Mouse (Mus musculus): ENCODE measurements around the gene Chst13. TPM values are rescaled to one million over a fixed set of nuclear protein-coding genes. Genes with fewer than 3 reads are reported as not detected.

Gene Chst13
- total RNA-seq, 1 experiment, result 0.54 TPM

DNA sequence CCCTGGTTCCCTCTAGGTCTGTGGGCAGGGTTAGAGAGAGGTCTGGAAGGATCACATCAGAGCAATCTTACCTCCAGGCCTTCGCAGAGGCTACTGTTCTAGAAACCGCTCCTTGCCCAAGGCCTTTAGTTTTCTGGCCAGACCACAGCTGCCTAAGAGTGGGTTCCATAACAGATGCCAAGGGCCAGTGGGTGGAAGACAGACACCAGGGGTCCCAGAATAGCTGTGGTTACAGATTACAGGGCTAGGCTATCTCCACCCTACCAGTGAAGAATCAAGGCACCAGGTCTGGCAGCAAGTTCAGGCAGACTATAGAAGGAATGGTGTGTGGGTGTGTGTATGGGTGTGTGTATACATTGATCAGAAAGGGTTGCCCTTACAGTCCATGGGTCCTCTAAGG lies 6.0 kb downstream of the Chst13 start:
- in situ Hi-C loops (cut with MboI; ENCODE audit: low sequenced_read_pairs in 2 of 2, unreplicated experiment in 2 of 2), result no loop called here
- H3K4me3 ChIP-seq (ENCODE audit: insufficient read depth in 1 of 2, low read depth in 1 of 2, low read length in 2 of 2, poor library complexity in 1 of 2, severe bottlenecking in 1 of 2), result no peak overlapping the region
- H3K9me3 ChIP-seq (ENCODE audit: control insufficient read depth, insufficient read depth, low read depth, low read length), result peaks cover 2% of the 10 kb centered on the region; the same call in 1 of the 2 replicates
- H3K4me1 ChIP-seq (ENCODE audit: control insufficient read depth in 2 of 2, insufficient read depth in 2 of 2, low read length in 2 of 2, poor library complexity in 1 of 2), result no peaks in the 10 kb centered on the region
- no peaks in the 10 kb centered on the region for H3K36me3 ChIP-seq (ENCODE audit: control insufficient read depth, insufficient read depth, low read length, poor library complexity, severe bottlenecking)
- DNase-seq (ENCODE audit: low read depth, low spot score), result no peak
- no peak overlapping the region for H3K27ac ChIP-seq (ENCODE audit: insufficient read depth, low read depth, low read length, poor library complexity, severe bottlenecking)
- TF ChIP-seq ZC3H11A (IDR thresholded peaks at IDR 0.05; ENCODE audit: borderline replicate concordance, low read depth, low read length), result no peak
- H3K9ac ChIP-seq (ENCODE audit: insufficient read depth, low read depth, low read length, poor library complexity, severe bottlenecking), result no peak overlapping the region

DNA sequence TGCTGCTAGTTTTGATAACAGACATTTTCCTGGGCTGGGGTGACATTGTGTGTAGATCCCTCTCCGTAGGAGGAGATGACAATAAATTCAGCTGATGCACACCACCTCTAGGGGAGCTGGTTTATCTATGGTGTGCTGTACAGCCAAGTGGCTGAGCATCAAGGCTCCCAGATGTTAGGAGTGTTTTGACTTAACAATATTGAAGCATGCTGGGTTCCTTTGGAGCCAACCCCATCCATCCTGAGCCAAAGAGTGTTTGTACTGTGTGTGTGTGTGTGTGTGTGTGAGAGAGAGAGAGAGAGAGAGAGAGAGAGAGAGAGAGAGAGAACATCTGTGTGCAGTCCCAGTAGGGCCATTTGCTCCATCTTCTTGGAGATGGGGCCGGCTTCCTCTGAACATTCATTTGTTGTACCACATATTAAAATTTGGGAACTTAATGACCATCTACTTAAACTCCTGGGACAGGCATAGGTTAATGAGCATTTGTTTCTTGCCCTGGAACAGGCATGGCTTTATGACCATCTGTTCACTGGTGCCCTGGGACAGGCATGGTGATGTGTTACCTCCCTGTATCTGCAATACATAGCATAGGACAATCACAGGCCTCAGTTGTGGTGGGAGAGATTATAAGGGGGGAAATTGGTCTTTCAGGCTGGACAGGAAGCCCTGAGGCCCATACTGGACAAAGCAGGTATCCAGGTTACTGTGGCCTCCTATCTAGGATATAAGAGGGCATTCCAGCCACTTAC lies 7.3 kb downstream of the Chst13 start:
- Histone ChIP-seq H3K4me1 (ENCODE audit: control insufficient read depth in 2 of 2, insufficient read depth in 2 of 2, low read length in 2 of 2, poor library complexity in 1 of 2) (no peaks in the 10 kb centered on the region), H3K36me3 (ENCODE audit: control insufficient read depth, insufficient read depth, low read length, poor library complexity, severe bottlenecking) (no peaks in the 10 kb centered on the region), H3K27ac (ENCODE audit: insufficient read depth, low read depth, low read length, poor library complexity, severe bottlenecking) (no peak overlapping the region), H3K4me3 (ENCODE audit: insufficient read depth in 1 of 2, low read depth in 1 of 2, low read length in 2 of 2, poor library complexity in 1 of 2, severe bottlenecking in 1 of 2) (no peak overlapping the region), H3K9me3 (ENCODE audit: control insufficient read depth, insufficient read depth, low read depth, low read length) (peaks cover 2% of the 10 kb centered on the region; the same call in 1 of the 2 replicates), H3K9ac (ENCODE audit: insufficient read depth, low read depth, low read length, poor library complexity, severe bottlenecking) (no peak overlapping the region)
- DNase-seq (ENCODE audit: low read depth, low spot score), result no peak
- TF ChIP-seq HCFC1 (IDR thresholded peaks at IDR 0.05; ENCODE audit: borderline replicate concordance, insufficient read depth, low read length), result no peak
- TF ChIP-seq ZC3H11A (IDR thresholded peaks at IDR 0.05; ENCODE audit: borderline replicate concordance, low read depth, low read length), result no peak
- TF ChIP-seq CHD2 (IDR thresholded peaks at IDR 0.05; ENCODE audit: low read depth, low read length), result no peak
- TF ChIP-seq MAFK (IDR thresholded peaks at IDR 0.05; ENCODE audit: insufficient read depth, low read depth, low read length), result no peak
- in situ Hi-C loops (cut with MboI; ENCODE audit: low sequenced_read_pairs in 2 of 2, unreplicated experiment in 2 of 2), result no loop called here

DNA sequence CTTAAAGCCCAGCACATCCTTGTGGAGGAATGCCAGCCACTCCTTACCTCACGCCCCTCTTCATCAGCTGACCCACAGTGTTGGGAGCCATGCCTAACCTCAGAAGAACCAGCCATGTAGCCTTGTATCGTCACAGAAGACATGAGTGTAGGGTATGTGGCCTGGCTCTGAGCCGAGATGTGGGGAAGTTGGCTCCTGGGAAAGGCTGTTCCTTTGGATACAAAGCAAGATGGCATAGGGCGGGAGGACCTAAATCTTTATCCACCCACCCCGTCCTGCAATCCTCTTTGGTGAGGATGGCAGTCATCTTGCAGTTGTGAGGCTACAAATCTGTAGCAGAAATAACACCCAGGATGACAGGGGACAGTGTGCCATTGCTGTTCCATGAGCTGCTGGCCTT lies 9.0 kb downstream of the Chst13 start:
- no peaks in the 10 kb centered on the region for H3K4me1 ChIP-seq (ENCODE audit: control insufficient read depth in 2 of 2, insufficient read depth in 2 of 2, low read length in 2 of 2, poor library complexity in 1 of 2)

DNA sequence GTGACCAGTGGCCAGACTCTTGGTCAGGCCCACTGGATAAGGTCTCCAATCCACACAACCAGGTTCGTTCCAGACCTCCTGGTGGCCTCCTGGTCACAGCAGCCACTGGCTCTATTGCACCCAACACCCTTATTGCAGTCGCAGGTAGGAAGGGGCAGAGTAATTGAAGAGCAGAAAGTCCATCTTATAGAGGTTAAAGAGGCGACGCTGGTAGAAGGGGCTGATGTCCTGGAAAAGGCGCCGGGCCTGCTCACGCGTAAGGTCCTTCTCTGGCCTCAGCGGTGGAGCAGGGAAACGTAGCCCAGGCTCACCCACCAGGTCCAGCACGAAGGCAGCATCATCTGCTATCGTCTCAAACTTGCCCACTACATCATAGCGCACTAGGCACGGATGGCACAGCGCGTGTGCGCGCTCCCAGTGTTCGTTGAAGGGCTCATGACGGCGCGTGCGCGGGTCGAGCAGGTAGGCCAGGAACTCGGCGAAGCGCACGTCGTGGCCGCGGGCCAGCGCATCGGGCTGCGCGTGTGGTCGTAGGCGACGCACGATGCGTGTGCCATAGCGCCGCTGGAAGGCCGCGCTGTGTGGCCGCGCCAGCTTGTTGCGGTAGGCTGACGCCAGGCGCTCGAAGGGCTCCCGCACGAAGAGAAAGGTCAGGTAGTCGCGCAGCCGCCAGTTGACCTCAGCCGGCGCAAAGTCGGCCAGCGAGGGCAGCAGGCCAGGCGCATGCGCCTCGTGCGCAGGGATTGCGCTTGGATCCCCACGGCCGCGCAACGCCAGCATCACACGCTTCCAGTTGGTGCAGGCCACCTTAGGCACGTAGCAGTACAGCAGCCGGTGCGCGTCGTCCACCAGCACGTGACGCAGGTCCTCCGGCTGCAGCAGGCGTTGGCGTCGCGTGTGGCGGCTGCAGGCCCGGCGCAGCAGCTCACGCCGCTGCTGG lies 15.9 kb downstream of the Chst13 start:
- H3K9ac ChIP-seq (ENCODE audit: insufficient read depth, low read depth, low read length, poor library complexity, severe bottlenecking), result no peak overlapping the region
- TF ChIP-seq CHD2 (IDR thresholded peaks at IDR 0.05; ENCODE audit: low read depth, low read length) (no peak), MAFK (IDR thresholded peaks at IDR 0.05; ENCODE audit: insufficient read depth, low read depth, low read length) (no peak), ZC3H11A (IDR thresholded peaks at IDR 0.05; ENCODE audit: borderline replicate concordance, low read depth, low read length) (no peak), HCFC1 (IDR thresholded peaks at IDR 0.05; ENCODE audit: borderline replicate concordance, insufficient read depth, low read length) (no peak)
- no peak for DNase-seq (ENCODE audit: low read depth, low spot score)
- H3K36me3 ChIP-seq (ENCODE audit: control insufficient read depth, insufficient read depth, low read length, poor library complexity, severe bottlenecking), result no peaks in the 10 kb centered on the region
- no peak overlapping the region for H3K27ac ChIP-seq (ENCODE audit: insufficient read depth, low read depth, low read length, poor library complexity, severe bottlenecking)
- peaks cover 9% of the 10 kb centered on the region for H3K9me3 ChIP-seq (ENCODE audit: control insufficient read depth, insufficient read depth, low read depth, low read length)
- in situ Hi-C loops (cut with MboI; ENCODE audit: low sequenced_read_pairs in 2 of 2, unreplicated experiment in 2 of 2), result no loop called here
- no peaks in the 10 kb centered on the region for H3K4me1 ChIP-seq (ENCODE audit: control insufficient read depth in 2 of 2, insufficient read depth in 2 of 2, low read length in 2 of 2, poor library complexity in 1 of 2)
- peak overlapping the region; percentile 26 to 45; a peak in 2 of 4 replicates for H3K4me3 ChIP-seq (ENCODE audit: insufficient read depth in 1 of 2, low read depth in 1 of 2, low read length in 2 of 2, poor library complexity in 1 of 2, severe bottlenecking in 1 of 2)

More for the DNA sequence above, 9.0 kb downstream of the Chst13 start:
- H3K4me3 ChIP-seq (ENCODE audit: insufficient read depth in 1 of 2, low read depth in 1 of 2, low read length in 2 of 2, poor library complexity in 1 of 2, severe bottlenecking in 1 of 2), result no peak overlapping the region
- no peak overlapping the region for H3K9ac ChIP-seq (ENCODE audit: insufficient read depth, low read depth, low read length, poor library complexity, severe bottlenecking)
- TF ChIP-seq ZC3H11A (IDR thresholded peaks at IDR 0.05; ENCODE audit: borderline replicate concordance, low read depth, low read length), result no peak
- TF ChIP-seq HCFC1 (IDR thresholded peaks at IDR 0.05; ENCODE audit: borderline replicate concordance, insufficient read depth, low read length), result no peak
- no peak for TF ChIP-seq MAFK (IDR thresholded peaks at IDR 0.05; ENCODE audit: insufficient read depth, low read depth, low read length)
- no peak for TF ChIP-seq CHD2 (IDR thresholded peaks at IDR 0.05; ENCODE audit: low read depth, low read length)
- TF ChIP-seq ZNF384 (IDR thresholded peaks at IDR 0.05; ENCODE audit: low read depth, low read length), result no peak
- in situ Hi-C loops (cut with MboI; ENCODE audit: low sequenced_read_pairs in 2 of 2, unreplicated experiment in 2 of 2), result no loop called here
- H3K9me3 ChIP-seq (ENCODE audit: control insufficient read depth, insufficient read depth, low read depth, low read length), result peaks cover 10% of the 10 kb centered on the region
- H3K27ac ChIP-seq (ENCODE audit: insufficient read depth, low read depth, low read length, poor library complexity, severe bottlenecking), result no peak overlapping the region
- DNase-seq (ENCODE audit: low read depth, low spot score), result no peak
- no peaks in the 10 kb centered on the region for H3K36me3 ChIP-seq (ENCODE audit: control insufficient read depth, insufficient read depth, low read length, poor library complexity, severe bottlenecking)

All from ES-E14 (cell line).